Mouse (Mus musculus) neural tube, embryonic 14.5 days (tissue): ENCODE data around the gene Gm20479. TPM values are rescaled to one million over a fixed set of nuclear protein-coding genes. Genes with fewer than 3 reads are reported as not detected.
A peak's percentile ranks its signal among the peaks of the same experiment; 100 is the strongest.

Experiments
- ATAC-seq: fragments of 200-750 bp; cut with Nextera tagmentation; 2 replicates; pipeline ENCODE4 v1.8.0; 2017; ENCODE audit warnings: low read depth, mild to moderate bottlenecking, moderate TSS enrichment, moderate library complexity
- H3K27ac ChIP-seq: fragments of 300-500 bp; sonication (generic); 2 replicates; pipeline ENCODE4 v1.5.1; 2014; ENCODE audit warnings: low read depth, mild to moderate bottlenecking, control low read depth, low read length, moderate library complexity, mixed read lengths
- H3K27me3 ChIP-seq: fragments of 300-500 bp; sonication (generic); 2 replicates; pipeline ENCODE4 v1.6.1; 2014; ENCODE audit warnings: low read length; ENCODE audit not compliant: control insufficient read depth, insufficient read depth
- H3K36me3 ChIP-seq: fragments of 300-500 bp; sonication (generic); 2 replicates; pipeline ENCODE4 v1.6.1; 2014; ENCODE audit warnings: low read length, mixed read lengths; ENCODE audit not compliant: control insufficient read depth, insufficient read depth
- H3K4me1 ChIP-seq: fragments of 300-500 bp; sonication (generic); 2 replicates; pipeline ENCODE4 v1.6.1; 2014; ENCODE audit warnings: low read length; ENCODE audit not compliant: control insufficient read depth, insufficient read depth
- H3K4me2 ChIP-seq: fragments of 300-500 bp; sonication (generic); 2 replicates; pipeline ENCODE4 v1.6.1; 2014; ENCODE audit warnings: mild to moderate bottlenecking, low read depth, low read length, control low read depth
- H3K4me3 ChIP-seq: fragments of 300-500 bp; sonication (generic); 2 replicates; pipeline ENCODE4 v1.5.1; 2014; ENCODE audit warnings: low read depth, low read length, control low read depth, mixed read lengths
- H3K9ac ChIP-seq: fragments of 300-500 bp; sonication (generic); replicated peaks from 2 replicates; pipeline ENCODE4 v1.6.1; 2014; ENCODE audit warnings: low read depth, mild to moderate bottlenecking, control low read depth, low read length, mixed read lengths
- H3K9me3 ChIP-seq: fragments of 300-500 bp; sonication (generic); 2 replicates; pipeline ENCODE4 v1.6.1; 2016; ENCODE audit warnings: low read length; ENCODE audit not compliant: control insufficient read depth
- WGBS: fragments of 180-500 bp; shearing (Covaris S2); extraction: QIAGEN DNeasy Blood & Tissue Kit; methylation state at CpG from one replicate; pipeline ENCODE4 v1.1.7; 2014; 5-methylcytosine and 5-hydroxymethylcytosine counted together
- polyA plus RNA-seq: library from polyadenylated mRNA; unstranded; fragments of >200 nt; fragmentation: Nextera tagmentation; extraction: Ambion mirVana; gene quantifications from 2 replicates; pipeline ENCODE4 v1.2.1, GENCODE M21; 2014

Gene Gm20479
- polyA plus RNA-seq, result not detected in 2 replicates

- H3K27me3 ChIP-seq, result peaks cover 7% of the 10 kb centered on the region
- H3K36me3 ChIP-seq, result peaks cover 5% of the 10 kb centered on the region
- ATAC-seq, result no peak
- no peak within 1 kb of the TSS for H3K27ac ChIP-seq
- no peaks in the 10 kb centered on the region for H3K9me3 ChIP-seq
- WGBS, result 7% methylated on average over 27 of the region's 27 CpGs
- H3K4me3 ChIP-seq, result peak within 1 kb of the TSS; percentile 46
- peaks cover 7% of the 10 kb centered on the region for H3K4me1 ChIP-seq
- 0 out of 2 replicates have a peak within 1 kb of the TSS, but pooled peaks have one; percentile 37 for H3K9ac ChIP-seq
- H3K4me2 ChIP-seq, result peak within 1 kb of the TSS; percentile 63
Observed at GRCm38 (mm10) chr7:27356861-27357594, at the start of gene Gm20479. Gene Gm20479, minus strand, starts transcription at chr7:27357419.

DNA sequence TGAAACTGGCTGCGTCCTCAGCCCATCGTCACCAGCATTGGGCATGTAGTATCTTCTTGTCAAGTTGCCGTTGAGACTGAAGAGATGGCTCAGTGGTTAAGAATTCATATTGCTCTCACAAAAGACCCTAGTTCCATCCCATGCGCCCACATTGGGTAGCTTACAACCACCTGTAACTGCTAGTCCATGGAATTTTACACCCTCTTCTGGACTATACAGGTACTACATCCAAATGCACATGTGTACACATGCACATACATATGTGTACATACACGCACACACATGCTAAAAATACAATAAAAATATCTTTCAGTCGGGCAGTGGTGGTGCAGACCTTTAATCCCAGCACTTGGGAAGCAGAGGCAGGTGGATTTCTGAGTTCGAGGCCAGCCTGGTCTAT lies 49.3 kb upstream of the Gm20479 start:
- H3K4me3 ChIP-seq, result no peak overlapping the region
- WGBS, result 79% methylated on average over 7 of the region's 7 CpGs
- no peaks in the 10 kb centered on the region; the same call in 1 of the 2 replicates for H3K9me3 ChIP-seq
- H3K4me1 ChIP-seq, result peaks cover 3% of the 10 kb centered on the region; the same call in 1 of the 2 replicates
- no peak overlapping the region for H3K27ac ChIP-seq
- peaks cover 64% of the 10 kb centered on the region for H3K27me3 ChIP-seq
- H3K9ac ChIP-seq, result no peak overlapping the region
- no peak overlapping the region for H3K4me2 ChIP-seq
- no peaks in the 10 kb centered on the region for H3K36me3 ChIP-seq
- ATAC-seq, result no peak

DNA sequence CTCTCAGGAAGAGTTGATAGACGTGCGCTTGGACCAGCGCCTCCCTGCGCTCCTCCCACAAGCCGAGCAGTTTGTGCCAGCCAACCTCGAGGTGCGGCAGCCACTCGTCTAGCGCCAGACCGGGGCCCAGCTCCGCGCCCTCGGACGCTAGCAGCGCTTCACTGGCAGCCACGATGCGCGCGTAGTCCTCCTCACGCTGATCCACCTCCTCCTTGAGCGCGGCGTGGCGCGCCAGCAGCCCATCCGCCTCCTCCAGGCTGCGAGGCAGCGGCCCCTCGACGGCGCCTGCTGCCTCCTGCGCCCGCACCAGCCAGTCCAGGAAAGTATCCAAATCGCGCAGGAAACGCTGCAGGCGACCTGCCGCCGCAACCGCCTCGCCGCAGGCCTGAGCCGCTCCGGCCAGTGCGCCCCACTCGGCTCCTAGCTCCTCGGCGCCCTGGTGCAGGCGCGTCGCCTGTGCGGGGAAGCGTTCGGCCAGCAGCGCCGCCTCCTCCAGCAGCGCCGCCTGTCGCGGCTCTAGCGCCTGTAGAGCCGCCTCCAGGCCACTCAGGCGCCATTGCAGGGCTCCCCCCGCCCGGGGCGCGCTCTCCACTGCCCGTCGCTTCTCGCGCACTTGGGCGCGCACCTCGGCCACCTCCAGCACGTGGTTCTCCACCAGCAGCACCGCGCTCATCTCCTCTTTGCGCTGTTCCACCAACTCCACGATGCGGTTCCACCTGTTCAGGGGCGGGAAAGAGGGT lies 47.2 kb upstream of the Gm20479 start:
- H3K27me3 ChIP-seq, result peaks cover 65% of the 10 kb centered on the region
- H3K4me2 ChIP-seq, result no peak overlapping the region
- no peak for ATAC-seq
- 7% methylated on average over 76 of the region's 81 CpGs for WGBS
- peaks cover 3% of the 10 kb centered on the region; the same call in 1 of the 2 replicates for H3K4me1 ChIP-seq
- H3K27ac ChIP-seq, result no peak overlapping the region
- no peak overlapping the region; the same call in 1 of the 2 replicates for H3K4me3 ChIP-seq
- H3K9ac ChIP-seq, result no peak overlapping the region
- no peaks in the 10 kb centered on the region for H3K36me3 ChIP-seq
- no peaks in the 10 kb centered on the region; the same call in 1 of the 2 replicates for H3K9me3 ChIP-seq

DNA sequence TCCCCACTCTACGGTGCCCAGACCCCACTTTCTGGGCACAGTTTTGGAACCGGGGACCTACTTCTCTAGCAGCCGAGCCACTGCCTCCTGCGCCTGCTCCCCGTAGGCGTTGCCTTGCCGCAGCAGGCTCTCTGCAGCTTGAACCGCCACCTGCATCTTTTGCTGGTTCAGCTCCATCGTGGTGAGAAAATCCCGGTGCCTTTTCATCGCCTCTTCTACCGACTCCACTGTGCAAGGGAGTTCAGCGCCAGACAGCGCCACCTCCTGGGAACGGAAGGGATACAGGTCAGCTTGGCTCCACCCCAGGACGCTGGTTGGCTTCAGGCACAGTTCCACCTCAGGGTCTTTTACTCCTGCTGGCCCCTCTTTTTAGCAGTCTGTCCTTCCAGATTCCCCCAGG lies 45.5 kb upstream of the Gm20479 start:
- Histone ChIP-seq H3K27ac (no peak overlapping the region), H3K27me3 (peaks cover 57% of the 10 kb centered on the region), H3K9me3 (no peaks in the 10 kb centered on the region; the same call in 1 of the 2 replicates), H3K4me2 (no peak overlapping the region), H3K4me1 (no peaks in the 10 kb centered on the region), H3K4me3 (no peak overlapping the region), H3K9ac (no peak overlapping the region), H3K36me3 (no peaks in the 10 kb centered on the region)
- 5% methylated on average over 16 of the region's 16 CpGs for WGBS
- no peak for ATAC-seq

DNA sequence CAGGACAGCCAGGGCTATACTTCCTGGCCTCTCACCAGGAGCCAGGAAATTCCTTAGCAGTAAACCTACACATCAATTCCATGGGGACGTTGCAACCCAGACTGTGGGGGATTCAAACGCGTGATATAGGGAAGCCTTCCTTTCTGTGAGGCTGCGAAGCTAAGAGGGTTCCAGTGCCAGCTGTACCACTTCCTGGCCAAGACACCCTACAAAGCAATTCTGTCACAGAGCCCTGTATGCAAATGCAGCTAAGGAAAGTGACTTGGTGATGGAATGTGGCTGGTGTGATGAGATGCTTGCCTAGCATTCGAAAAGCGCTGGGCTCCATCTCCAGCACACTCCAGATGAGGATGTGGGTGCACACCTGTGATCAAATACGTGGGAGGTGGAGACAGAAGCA lies 43.3 kb upstream of the Gm20479 start:
- Histone ChIP-seq H3K27me3 (peaks cover 47% of the 10 kb centered on the region), H3K27ac (no peak overlapping the region), H3K4me2 (no peak overlapping the region), H3K9ac (no peak overlapping the region), H3K36me3 (no peaks in the 10 kb centered on the region), H3K4me1 (no peaks in the 10 kb centered on the region), H3K4me3 (no peak overlapping the region), H3K9me3 (no peaks in the 10 kb centered on the region; the same call in 1 of the 2 replicates)
- 73% methylated on average over 7 of the region's 7 CpGs for WGBS
- no peak for ATAC-seq

GRCm38 (mm10) chr7:27397048-27397949 lies 40.1 kb upstream of the Gm20479 start:
- H3K9ac ChIP-seq, result no peak overlapping the region
- 19% methylated on average over 26 of the region's 26 CpGs for WGBS
- H3K4me3 ChIP-seq, result no peak overlapping the region; the same call in 1 of the 2 replicates
- H3K36me3 ChIP-seq, result no peaks in the 10 kb centered on the region
- no peaks in the 10 kb centered on the region for H3K4me1 ChIP-seq
- peaks cover 43% of the 10 kb centered on the region for H3K27me3 ChIP-seq
- peak; percentile 26; the same call in 1 of the 2 replicates for ATAC-seq
- H3K9me3 ChIP-seq, result no peaks in the 10 kb centered on the region
- peak overlapping the region; percentile 70 for H3K4me2 ChIP-seq
- H3K27ac ChIP-seq, result no peak overlapping the region

GRCm38 (mm10) chr7:27396184-27397047 lies 39.2 kb upstream of the Gm20479 start:
- WGBS, result 3% methylated on average over 32 of the region's 68 CpGs
- no peak overlapping the region for H3K27ac ChIP-seq

More at GRCm38 (mm10) chr7:27396184-27397047, 39.2 kb upstream of the Gm20479 start:
- peak overlapping the region; percentile 70 for H3K4me2 ChIP-seq
- peak overlapping the region; percentile 54 for H3K9ac ChIP-seq
- peak overlapping the region; percentile 42 for H3K4me3 ChIP-seq
- ATAC-seq, result peak; percentile 69; the same call in 1 of the 2 replicates
- H3K4me1 ChIP-seq, result no peaks in the 10 kb centered on the region
- no peaks in the 10 kb centered on the region for H3K36me3 ChIP-seq
- H3K9me3 ChIP-seq, result no peaks in the 10 kb centered on the region
- H3K27me3 ChIP-seq, result peaks cover 45% of the 10 kb centered on the region
